Mouse (Mus musculus): Measurements from ENCODE around the gene Ntrk2. TPM values are rescaled to one million over a fixed set of nuclear protein-coding genes. Genes with fewer than 3 reads are reported as not detected.

Gene Ntrk2
- total and polyA plus RNA-seq, 3 experiments = under 0.01 TPM; not detected in 2

DNA sequence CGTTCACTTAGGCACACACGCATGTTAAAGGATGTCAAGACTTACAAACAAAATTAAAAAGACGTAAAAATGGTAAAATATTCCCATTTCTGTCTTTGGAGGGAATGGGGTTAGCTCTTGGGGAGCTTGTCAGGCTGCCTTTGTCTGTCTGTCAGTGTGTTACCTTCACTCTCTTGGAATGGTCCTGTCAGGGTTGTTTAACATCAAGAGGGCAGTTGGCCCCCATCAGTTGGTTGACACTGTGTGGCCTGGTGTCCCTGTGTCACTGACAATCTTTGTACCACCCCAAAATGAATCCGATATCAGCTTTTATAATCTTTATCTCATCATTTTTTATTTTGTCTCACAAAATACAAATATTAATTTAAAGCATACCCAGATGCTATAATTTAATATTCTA, 373.6 kb downstream of the Ntrk2 start:
- Histone ChIP-seq H3K27ac (ENCODE audit: control insufficient read depth, low read depth, low read length) (no peak overlapping the region), H3K9ac (ENCODE audit: control insufficient read depth, low read depth, low read length, poor library complexity, severe bottlenecking) (no peak overlapping the region), H3K79me2 (ENCODE audit: control insufficient read depth, insufficient read depth, low read length, poor library complexity) (no peaks in the 10 kb centered on the region), H3K36me3 (ENCODE audit: control insufficient read depth in 1 of 2, insufficient read depth in 2 of 2, low read length in 2 of 2) (peaks cover 0 to 18% of the 10 kb centered on the region in 2 experiments; a peak in 2 of 4 replicates), H3K27me3 (ENCODE audit: control insufficient read depth in 1 of 2, insufficient read depth in 2 of 2, low read length in 2 of 2) (no peaks in the 10 kb centered on the region), H3K4me3 (ENCODE audit: control insufficient read depth in 1 of 2, insufficient read depth in 1 of 2, low read depth in 2 of 2, low read length in 2 of 2) (no peak overlapping the region), H3K9me3 (replicated peaks; ENCODE audit: insufficient read depth, low read length) (no peaks in the 10 kb centered on the region), H3K4me1 (ENCODE audit: control insufficient read depth in 1 of 2, insufficient read depth in 2 of 2, low read length in 2 of 2) (peaks cover 9 to 24% of the 10 kb centered on the region in 2 experiments)
- no peak for DNase-seq (ENCODE audit: low read depth, low spot score)
- TF ChIP-seq RCOR1 (IDR thresholded peaks at IDR 0.05; ENCODE audit: low read depth, low read length) (no peak), USF2 (IDR thresholded peaks at IDR 0.05; ENCODE audit: borderline replicate concordance in 1 of 2, insufficient read depth in 1 of 2, low read depth in 1 of 2, low read length in 2 of 2) (no peak), E2F4 (IDR thresholded peaks at IDR 0.05; ENCODE audit: borderline replicate concordance, low read depth, low read length) (no peak), KAT2A (conservative IDR thresholded peaks at IDR 0.05; ENCODE audit: low read depth, low read length) (no peak), MEF2A (IDR thresholded peaks at IDR 0.05; ENCODE audit: extremely low read depth, insufficient replicate concordance, low read depth, low read length, poor library complexity, severe bottlenecking) (no peak), ZC3H11A (IDR thresholded peaks at IDR 0.05; ENCODE audit: low read depth, low read length) (no peak), POLR2AphosphoS2 (IDR thresholded peaks at IDR 0.05; ENCODE audit: low read length) (no peak), MYC (IDR thresholded peaks at IDR 0.05; ENCODE audit: low read depth, low read length) (no peak), MYB (IDR thresholded peaks at IDR 0.05; ENCODE audit: low read depth, low read length) (no peak), GABPA (IDR thresholded peaks at IDR 0.05; ENCODE audit: low read depth, low read length) (no peak), ZNF384 (IDR thresholded peaks at IDR 0.05; ENCODE audit: low read depth, low read length) (no peak), RAD21 (IDR thresholded peaks at IDR 0.05; ENCODE audit: low read depth, low read length) (no peak)

DNA sequence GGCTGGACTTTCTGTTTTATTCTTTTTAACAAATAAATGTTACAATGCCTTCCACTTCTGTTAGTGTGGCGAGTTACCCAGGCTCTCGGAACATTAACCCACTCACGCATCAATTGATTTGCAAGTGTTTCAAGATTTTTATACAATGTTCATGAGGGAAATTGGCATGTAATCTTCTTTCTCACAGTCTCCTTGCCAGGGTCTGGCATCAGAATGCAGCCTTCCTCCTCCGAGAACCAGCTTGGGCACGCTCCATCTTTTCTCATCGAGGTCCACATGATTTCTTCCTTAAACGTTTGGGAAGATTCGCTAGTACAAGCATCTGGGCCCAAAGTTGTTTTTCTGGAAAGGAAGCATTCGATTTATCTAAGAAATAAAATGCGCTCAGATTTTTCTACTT, 374.4 kb downstream of the Ntrk2 start:
- H3K4me1 ChIP-seq (ENCODE audit: control insufficient read depth in 1 of 2, insufficient read depth in 2 of 2, low read length in 2 of 2) = peaks cover 9 to 24% of the 10 kb centered on the region in 2 experiments
- no peak overlapping the region for H3K4me3 ChIP-seq (ENCODE audit: control insufficient read depth in 1 of 2, insufficient read depth in 1 of 2, low read depth in 2 of 2, low read length in 2 of 2)
- no peak overlapping the region for H3K27ac ChIP-seq (ENCODE audit: control insufficient read depth, low read depth, low read length)
- no peaks in the 10 kb centered on the region for H3K27me3 ChIP-seq (ENCODE audit: control insufficient read depth in 1 of 2, insufficient read depth in 2 of 2, low read length in 2 of 2)
- H3K9me3 ChIP-seq (replicated peaks; ENCODE audit: insufficient read depth, low read length) = no peaks in the 10 kb centered on the region
- DNase-seq (ENCODE audit: low read depth, low spot score) = no peak
- peaks cover 0 to 18% of the 10 kb centered on the region in 2 experiments; a peak in 2 of 4 replicates for H3K36me3 ChIP-seq (ENCODE audit: control insufficient read depth in 1 of 2, insufficient read depth in 2 of 2, low read length in 2 of 2)
- H3K79me2 ChIP-seq (ENCODE audit: control insufficient read depth, insufficient read depth, low read length, poor library complexity) = no peaks in the 10 kb centered on the region
- TF ChIP-seq GATA1 (IDR thresholded peaks at IDR 0.05; ENCODE audit: low read depth, low read length) (no peak), ELF1 (IDR thresholded peaks at IDR 0.05; ENCODE audit: low read depth, low read length) (no peak), TBP (IDR thresholded peaks at IDR 0.05; ENCODE audit: low read depth, low read length) (no peak), POLR2AphosphoS5 (IDR thresholded peaks at IDR 0.05; ENCODE audit: borderline replicate concordance, low read depth, low read length) (no peak), NELFE (IDR thresholded peaks at IDR 0.05; ENCODE audit: low read depth, low read length) (no peak), TCF12 (IDR thresholded peaks at IDR 0.05; ENCODE audit: low read depth, low read length) (no peak), MAX (IDR thresholded peaks at IDR 0.05; ENCODE audit: low read length) (no peak), GABPA (IDR thresholded peaks at IDR 0.05; ENCODE audit: low read depth, low read length) (no peak), MAFK (IDR thresholded peaks at IDR 0.05; ENCODE audit: borderline replicate concordance, low read depth, low read length) (no peak), CTCF (IDR thresholded peaks at IDR 0.05 in 2 of 3, conservative IDR thresholded peaks at IDR 0.05 in 1 of 3; ENCODE audit: control insufficient read depth in 1 of 3, insufficient read depth in 1 of 3, low read depth in 2 of 3, low read length in 3 of 3, poor library complexity in 1 of 3, severe bottlenecking in 1 of 3) (no peak), MAZ (IDR thresholded peaks at IDR 0.05; ENCODE audit: low read depth, low read length) (no peak), BHLHE40 (IDR thresholded peaks at IDR 0.05; ENCODE audit: borderline replicate concordance, low read depth, low read length) (no peak), ZC3H11A (IDR thresholded peaks at IDR 0.05; ENCODE audit: low read depth, low read length) (no peak), ZMIZ1 (IDR thresholded peaks at IDR 0.05; ENCODE audit: low read depth, low read length) (no peak), CHD2 (IDR thresholded peaks at IDR 0.05; ENCODE audit: low read length) (no peak), MEF2A (IDR thresholded peaks at IDR 0.05; ENCODE audit: extremely low read depth, insufficient replicate concordance, low read depth, low read length, poor library complexity, severe bottlenecking) (no peak), USF1 (IDR thresholded peaks at IDR 0.05; ENCODE audit: low read depth, low read length) (no peak), UBTF (IDR thresholded peaks at IDR 0.05; ENCODE audit: borderline replicate concordance, insufficient read depth, low read depth, low read length) (no peak)
- H3K9ac ChIP-seq (ENCODE audit: control insufficient read depth, low read depth, low read length, poor library complexity, severe bottlenecking) = no peak overlapping the region
